Comparison of ENCODE assay signal across 10 mouse cellular contexts in the genomic region with DNA sequence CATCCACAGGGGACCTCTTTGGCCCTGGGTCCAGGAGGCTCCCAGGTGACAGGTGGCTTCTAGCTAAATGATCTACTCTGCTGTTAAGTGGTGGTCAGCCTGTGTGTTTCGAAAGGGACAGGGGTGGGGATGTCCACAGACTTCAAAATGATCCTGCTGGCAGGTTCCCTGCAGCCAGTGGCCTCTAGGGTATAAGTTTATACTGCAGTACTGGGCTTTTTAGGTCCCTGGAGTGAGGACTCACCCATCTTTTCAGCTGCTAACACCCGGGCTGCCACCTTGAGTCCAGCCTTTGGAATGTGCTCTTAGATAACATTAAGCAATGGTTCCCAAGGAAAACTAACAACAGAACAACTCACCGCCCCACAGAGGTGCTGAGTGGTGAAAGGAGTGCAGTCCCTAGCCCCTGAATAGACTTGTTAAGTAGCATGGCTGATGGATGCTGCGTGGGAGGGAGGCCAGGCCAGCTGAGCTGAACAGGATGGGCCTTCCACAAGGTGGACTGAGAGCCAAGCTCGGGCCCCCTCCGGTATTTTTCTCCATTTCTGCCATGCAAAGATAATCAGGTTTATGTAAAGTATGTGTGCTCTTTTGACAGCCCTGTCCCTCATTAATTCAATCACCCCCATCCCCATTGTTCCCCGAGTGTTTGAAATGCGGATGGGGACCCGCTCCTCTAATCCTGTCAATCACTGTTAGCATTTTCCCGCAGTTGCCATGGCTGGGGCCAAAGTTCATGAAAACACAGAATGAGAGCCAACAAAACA.
DNase-seq lines count a peak whose midpoint lies in the region; ATAC-seq and TF ChIP-seq lines count a peak whose summit lies in the region.
"Had no signal": no experiment of that assay in that cellular context is flagged by ENCODE, and none has a peak within 500 bp of the region (broad histone marks: within the 10 kb centered on the region; RNA-seq: fewer than 3 reads in every experiment).

No protein-coding gene starts in this region.

- 0 out of 2 replicates have a peak, but pooled peaks have one; percentile 8 for TF ChIP-seq CTCF in midbrain, postnatal 0 days (IDR thresholded peaks at IDR 0.05)

- no peak overlapping the region for H3K27ac ChIP-seq in heart, embryonic 16.5 days (ENCODE audit: low read length)
- peak overlapping the region; percentile 64 for H3K27ac ChIP-seq in hindbrain, embryonic 12.5 days
- H3K27ac ChIP-seq in midbrain, postnatal 0 days (ENCODE audit: low read depth, low read length): peak overlapping the region; percentile 44; the same call in 1 of the 2 replicates
- H3K27ac ChIP-seq: liver, embryonic 15.5 days had no signal

- intact Hi-C loops in heart, postnatal 14 days (cut with DNase I): loop anchor here (5.0 kb wide), 1 partner anchor 1927 kb away; no protein-coding TSS in a partner anchor
- intact Hi-C loops in heart, postnatal 36 days (cut with DNase I): loop anchor here (5.0 to 10.0 kb wide), 2 partner anchors 1079 to 1577 kb away; no protein-coding TSS in a partner anchor

- H3K36me3 ChIP-seq in heart, embryonic 16.5 days (ENCODE audit: control insufficient read depth, insufficient read depth): no peaks in the 10 kb centered on the region
- H3K36me3 ChIP-seq in hindbrain, embryonic 12.5 days: no peaks in the 10 kb centered on the region
- no peaks in the 10 kb centered on the region for H3K36me3 ChIP-seq in midbrain, postnatal 0 days (ENCODE audit: insufficient read depth, low read length)
- H3K36me3 ChIP-seq: liver, embryonic 15.5 days had no signal

- no peak overlapping the region for H3K4me2 ChIP-seq in heart, embryonic 16.5 days (ENCODE audit: low read depth, low read length)
- H3K4me2 ChIP-seq in hindbrain, embryonic 12.5 days (replicated peaks): no peak overlapping the region
- H3K4me2 ChIP-seq in midbrain, postnatal 0 days (ENCODE audit: low read depth, low read length, poor library complexity, severe bottlenecking): no peak overlapping the region
- H3K4me2 ChIP-seq: liver, embryonic 15.5 days had no signal

- peak; percentile 41; the same call in 1 of the 2 replicates for ATAC-seq in heart, embryonic 16.5 days (replicated peaks; ENCODE audit: extremely low read depth, insufficient read depth, low FRiP score)
- ATAC-seq in hindbrain, embryonic 12.5 days (ENCODE audit: low FRiP score): peak; percentile 93
- ATAC-seq in midbrain, postnatal 0 days (ENCODE audit: low FRiP score): peak; percentile 88
- ATAC-seq in megakaryocyte-erythroid progenitor cell, adult 5-6 weeks (replicated peaks; ENCODE audit: low FRiP score, low TSS enrichment, poor library complexity, severe bottlenecking): no peak
- ATAC-seq: intestine, embryonic 16.5 days had no signal

- no peak for DNase-seq in heart, postnatal 14 days
- peak; percentile 6 to 11 for DNase-seq in cerebellum, postnatal 14 days
- DNase-seq in midbrain, postnatal 0 days (ENCODE audit: low spot score): peak; percentile 84
- DNase-seq in thymus, adult 18-20 months: no peak
- DNase-seq in heart, postnatal 36 days: no peak

- no peaks in the 10 kb centered on the region for H3K27me3 ChIP-seq in heart, embryonic 16.5 days (ENCODE audit: control insufficient read depth, insufficient read depth, low read length)
- peaks cover 22% of the 10 kb centered on the region for H3K27me3 ChIP-seq in hindbrain, embryonic 12.5 days
- H3K27me3 ChIP-seq in midbrain, postnatal 0 days (ENCODE audit: insufficient read depth, low read length): no peaks in the 10 kb centered on the region; the same call in 1 of the 2 replicates

- no peak overlapping the region for H3K4me3 ChIP-seq in heart, embryonic 16.5 days (ENCODE audit: low read length)
- no peak overlapping the region for H3K4me3 ChIP-seq in hindbrain, embryonic 12.5 days
- no peak overlapping the region for H3K4me3 ChIP-seq in midbrain, postnatal 0 days (ENCODE audit: low read depth, low read length)
- H3K4me3 ChIP-seq: liver, embryonic 15.5 days had no signal

- 30% methylated on average over 10 of the region's 10 CpGs for WGBS in heart, embryonic 16.5 days
- 10% methylated on average over 10 of the region's 10 CpGs for WGBS in hindbrain, embryonic 12.5 days
- WGBS in midbrain, postnatal 0 days: 16% methylated on average over 10 of the region's 10 CpGs

- peaks cover 13% of the 10 kb centered on the region for H3K4me1 ChIP-seq in heart, embryonic 16.5 days (ENCODE audit: control insufficient read depth, insufficient read depth, low read length)
- H3K4me1 ChIP-seq in hindbrain, embryonic 12.5 days: peaks cover 27% of the 10 kb centered on the region
- no peaks in the 10 kb centered on the region for H3K4me1 ChIP-seq in midbrain, postnatal 0 days (ENCODE audit: insufficient read depth, low read length)
- H3K4me1 ChIP-seq: liver, embryonic 15.5 days had no signal

- H3K9ac ChIP-seq in heart, embryonic 16.5 days (ENCODE audit: low read length): no peak overlapping the region
- no peak overlapping the region for H3K9ac ChIP-seq in hindbrain, embryonic 12.5 days
- H3K9ac ChIP-seq in midbrain, postnatal 0 days (replicated peaks; ENCODE audit: low read length, poor library complexity, severe bottlenecking): no peak overlapping the region
- H3K9ac ChIP-seq: liver, embryonic 15.5 days had no signal

- H3K9me3 ChIP-seq in heart, embryonic 16.5 days (replicated peaks; ENCODE audit: control insufficient read depth, low read length): no peaks in the 10 kb centered on the region
- no peaks in the 10 kb centered on the region for H3K9me3 ChIP-seq in hindbrain, embryonic 12.5 days (replicated peaks)
- H3K9me3 ChIP-seq in midbrain, postnatal 0 days (ENCODE audit: low read length): no peaks in the 10 kb centered on the region
- H3K9me3 ChIP-seq: liver, embryonic 15.5 days had no signal

Comparison
In these comparisons a context has a peak if more than half of its experiments do, and no peak if none do; other contexts are left out.
1. DNase-seq: peak in cerebellum, postnatal 14 days (2 of 2) and midbrain, postnatal 0 days (single experiment); none in heart, postnatal 14 days (0 of 2), thymus, adult 18-20 months (0 of 2) and heart, postnatal 36 days (0 of 2).